Mouse (Mus musculus): ENCODE measurements around the gene Sppl3.

DNA sequence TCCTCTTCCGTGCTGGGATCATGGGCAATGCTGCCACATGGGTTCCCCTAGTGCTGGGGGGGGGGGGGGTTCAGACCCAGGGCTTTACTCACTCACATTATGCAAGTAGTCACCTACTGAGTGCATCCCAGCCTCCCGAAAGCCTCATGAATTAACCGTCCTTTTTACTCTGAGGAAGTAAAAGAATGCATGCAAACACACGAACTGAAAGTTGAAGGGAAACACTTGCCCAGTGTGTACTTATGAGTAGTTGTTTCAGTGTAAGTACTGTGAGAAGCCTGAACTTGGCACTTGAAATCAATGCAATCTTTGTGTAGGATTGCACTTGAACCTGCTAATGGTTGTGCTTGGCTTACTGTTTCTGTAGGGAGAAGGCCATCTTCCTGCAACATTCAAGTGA, 4.2 kb downstream of the Sppl3 start:
- TF ChIP-seq CTCF (IDR thresholded peaks at IDR 0.05; ENCODE audit: borderline replicate concordance, extremely low read depth, insufficient read depth, insufficient read length) (no peak), POLR2A (IDR thresholded peaks at IDR 0.05; ENCODE audit: borderline replicate concordance, extremely low read depth, insufficient read depth, insufficient read length, poor library complexity, severe bottlenecking) (no peak)
